Mouse (Mus musculus) hindbrain, embryonic 10.5 days (tissue): ENCODE data around the gene Fam234b. TPM values are rescaled to one million over a fixed set of nuclear protein-coding genes. Genes with fewer than 3 reads are reported as not detected.

ENCODE experiments used
- DNase-seq: peaks from one replicate; pipeline ENCODE4 v3.0.0-alpha.2; 2017; ENCODE audit warnings: low spot score
- H3K27ac ChIP-seq: fragments of 300-500 bp; sonication (generic); 2 replicates; pipeline ENCODE4 v1.5.1; 2016; ENCODE audit warnings: mild to moderate bottlenecking, moderate library complexity
- H3K27me3 ChIP-seq: fragments of 300-500 bp; sonication (generic); 2 replicates; pipeline ENCODE4 v1.6.1; 2016; ENCODE audit warnings: mild to moderate bottlenecking; ENCODE audit not compliant: poor library complexity, insufficient read depth, severe bottlenecking
- H3K36me3 ChIP-seq: fragments of 300-500 bp; sonication (generic); 2 replicates; pipeline ENCODE4 v1.6.1; 2016; ENCODE audit warnings: mild to moderate bottlenecking, moderate library complexity
- H3K4me1 ChIP-seq: fragments of 300-500 bp; sonication (generic); replicated peaks from 2 replicates; pipeline ENCODE4 v1.6.1; 2016; ENCODE audit warnings: mild to moderate bottlenecking
- H3K4me3 ChIP-seq: fragments of 300-500 bp; sonication (generic); 2 replicates; pipeline ENCODE4 v1.5.1; 2016; ENCODE audit warnings: mild to moderate bottlenecking, moderate library complexity
- H3K9me3 ChIP-seq: fragments of 300-500 bp; sonication (generic); 2 replicates; pipeline ENCODE4 v1.6.1; 2016; ENCODE audit warnings: mild to moderate bottlenecking, moderate library complexity
- WGBS: fragments of 180-500 bp; shearing (Covaris S2); methylation state at CpG from one replicate; pipeline ENCODE4 v1.1.7; 2016; 5-methylcytosine and 5-hydroxymethylcytosine counted together
- polyA plus RNA-seq: library from polyadenylated mRNA; unstranded; fragments of >200 nt; fragmentation: Nextera tagmentation; extraction: Ambion mirVana; gene quantifications from 2 replicates; pipeline ENCODE4 v1.2.1, GENCODE M21; 2016

Fam234b gene
- polyA plus RNA-seq, 1 experiment from 2014 or later, result 28.0 TPM

DNA sequence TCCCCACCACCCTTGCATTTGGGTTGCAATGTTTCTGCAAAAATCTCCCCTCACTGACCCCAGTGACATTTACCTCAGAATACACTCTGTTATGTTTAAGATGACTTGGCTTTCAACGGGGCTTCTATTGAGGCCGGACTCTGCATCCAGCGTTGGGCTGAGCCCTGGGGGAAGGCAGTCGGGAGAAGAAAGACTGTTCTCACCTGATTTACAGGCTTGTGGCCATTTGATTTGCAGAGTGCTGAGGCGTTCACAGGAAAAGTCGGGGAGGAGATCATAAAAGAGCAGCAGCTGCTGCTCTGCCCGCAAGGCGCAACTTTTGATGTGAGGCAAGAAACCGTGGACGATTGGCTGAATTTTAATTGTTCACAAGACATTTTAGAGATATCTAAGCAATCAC is 82.1 kb downstream of the Fam234b start:
- no peaks in the 10 kb centered on the region for H3K9me3 ChIP-seq
- H3K36me3 ChIP-seq, result no peaks in the 10 kb centered on the region
- H3K4me3 ChIP-seq, result no peak overlapping the region
- H3K27ac ChIP-seq, result no peak overlapping the region
- peaks cover 14% of the 10 kb centered on the region for H3K4me1 ChIP-seq
- no peak for DNase-seq
- H3K27me3 ChIP-seq, result no peaks in the 10 kb centered on the region
- 56% methylated on average over 10 of the region's 10 CpGs for WGBS

- Histone ChIP-seq H3K36me3 (no peaks in the 10 kb centered on the region), H3K27ac (no peak overlapping the region), H3K4me3 (no peak overlapping the region), H3K9me3 (no peaks in the 10 kb centered on the region), H3K4me1 (0 out of 2 replicates have a peak, but pooled peaks cover 3% of the 10 kb centered on the region), H3K27me3 (no peaks in the 10 kb centered on the region)
- WGBS, result 77% methylated on average over 4 of the region's 4 CpGs
- no peak for DNase-seq
These were observed 94.6 kb downstream of the Fam234b start for GRCm38 (mm10) chr6:135292391-135292790.

- H3K4me3 ChIP-seq, result no peak overlapping the region
- no peaks in the 10 kb centered on the region for H3K27me3 ChIP-seq
- no peak overlapping the region for H3K27ac ChIP-seq
- DNase-seq, result no peak
- H3K4me1 ChIP-seq, result 0 out of 2 replicates have a peak, but pooled peaks cover 3% of the 10 kb centered on the region
- H3K36me3 ChIP-seq, result no peaks in the 10 kb centered on the region
- H3K9me3 ChIP-seq, result no peaks in the 10 kb centered on the region
- WGBS, result 89% methylated on average over 6 of the region's 6 CpGs
These were observed 96.4 kb downstream of the Fam234b start for GRCm38 (mm10) chr6:135294150-135294549.

Other genes starting within 250 kb of the Fam234b start
- gene Apold1, start 216.3 kb upstream of the Fam234b start, polyA plus RNA-seq, result 2.7 and 2.9 TPM in 2 replicates
- gene Ddx47, start 186.4 kb upstream of the Fam234b start, polyA plus RNA-seq, result 96.1 and 106 TPM in 2 replicates
- 3.2 and 3.5 TPM in 2 replicates for gene Gprc5a, start 132.3 kb upstream of the Fam234b start, polyA plus RNA-seq
- not detected in 2 replicates for gene Gprc5d, start 79.7 kb upstream of the Fam234b start, polyA plus RNA-seq
- 6.3 and 9.0 TPM in 2 replicates for gene Hebp1, start within 50 bp of the Fam234b start, polyA plus RNA-seq
- 0.39 and 0.58 TPM in 2 replicates for gene Gsg1, start 56.4 kb downstream of the Fam234b start, polyA plus RNA-seq
- gene Pbp2, start 112.4 kb downstream of the Fam234b start, polyA plus RNA-seq, result 0.29 TPM in 1 of 2 replicates, not detected in the other
- 6.2 and 10.5 TPM in 2 replicates for gene Emp1, start 164.6 kb downstream of the Fam234b start, polyA plus RNA-seq